Mouse (Mus musculus) heart, adult 2 months (tissue): ENCODE measurements around the gene Olfr698. TPM values are rescaled to one million over a fixed set of nuclear protein-coding genes. Genes with fewer than 3 reads are reported as not detected.
"Not testable (repeated sequence)": the region's sequence is repeated elsewhere in the genome, so short reads cannot be mapped to it uniquely, and the experiment has no call there.

Experiments used
- DNase-seq, 2 experiments: peaks; one replicate each; pipeline ENCODE4 v3.0.0; 2021
- H3K27ac ChIP-seq: fragments of 200-600 bp; 2 replicates; pipeline ENCODE4 v1.8.1; 2022
- H3K27me3 ChIP-seq: fragments of 200-500 bp; 2 replicates; pipeline ENCODE4 v1.6.1; 2012; ENCODE audit warnings: mild to moderate bottlenecking, low read length, inconsistent platforms, mixed read lengths; ENCODE audit not compliant: control insufficient read depth, insufficient read depth
- H3K36me3 ChIP-seq: fragments of 200-500 bp; 2 replicates; pipeline ENCODE4 v1.6.1; 2012; ENCODE audit warnings: low read length, inconsistent platforms; ENCODE audit not compliant: control insufficient read depth, insufficient read depth
- H3K4me1 ChIP-seq: fragments of 200-500 bp; 2 replicates; pipeline ENCODE4 v1.6.1; 2011; ENCODE audit warnings: low read length; ENCODE audit not compliant: control insufficient read depth, insufficient read depth
- H3K4me3 ChIP-seq: fragments of 200-600 bp; 2 replicates; pipeline ENCODE4 v1.8.1; 2022
- H3K79me2 ChIP-seq: fragments of 200-500 bp; replicated peaks from 2 replicates; pipeline ENCODE4 v1.6.1; 2012; ENCODE audit warnings: mild to moderate bottlenecking, inconsistent platforms, low read length, moderate library complexity, mixed read lengths; ENCODE audit not compliant: control insufficient read depth, insufficient read depth
- H3K9ac ChIP-seq: fragments of 200-500 bp; 2 replicates; pipeline ENCODE4 v1.6.1; 2012; ENCODE audit warnings: low read depth, mild to moderate bottlenecking, control low read depth, inconsistent platforms, low read length, mixed read lengths
- CTCF ChIP-seq: fragments of 200-600 bp; IDR thresholded peaks from 2 replicates; pipeline ENCODE4 v1.8.1; 2022; ENCODE audit warnings: antibody characterized with exemption, mild to moderate bottlenecking, moderate library complexity
- EP300 ChIP-seq: fragments of 200-500 bp; IDR thresholded peaks from 2 replicates; pipeline ENCODE4 v1.6.1; 2011; ENCODE audit warnings: low read depth, low read length, control low read depth; ENCODE audit not compliant: insufficient read depth
- POLR2A ChIP-seq: fragments of 200-500 bp; IDR thresholded peaks from 2 replicates; pipeline ENCODE4 v1.6.1; 2011; ENCODE audit warnings: mild to moderate bottlenecking, low read depth, low read length, control low read depth; ENCODE audit not compliant: insufficient read depth
- WGBS: fragments of 180-500 bp; shearing (Covaris S2); methylation state at CpG from one replicate; pipeline ENCODE4 v1.1.7; 2018; 5-methylcytosine and 5-hydroxymethylcytosine counted together
- intact Hi-C: fragments of 180-260 bp; cut with DNase I; formaldehyde crosslinking; loops from one replicate; pipeline ENCODE4 v1.15.1; 2025
- long read RNA-seq: library from polyadenylated mRNA; stranded (forward); transcript quantifications from one replicate; pipeline ENCODE4 v2.0.0, GENCODE M21; 2021
- polyA plus RNA-seq: library from polyadenylated mRNA; depleted of rRNA; stranded (reverse); fragments of >200 nt; gene quantifications from 2 replicates; pipeline ENCODE4 v1.2.3, GENCODE M21; 2012; rRNA removed
- total RNA-seq, 2 experiments: library from RNA; stranded (reverse); gene quantifications; 2 replicates each; pipeline ENCODE4 v1.2.3; 2021

Olfr698 gene
- not detected for total RNA-seq
- polyA plus RNA-seq = not detected in 2 replicates
- long read RNA-seq = 0 reads

- Histone ChIP-seq H3K9ac (no peak within 1 kb of the TSS), H3K79me2 (no peaks in the 10 kb centered on the region), H3K4me1 (no peaks in the 10 kb centered on the region), H3K27me3 (no peaks in the 10 kb centered on the region), H3K36me3 (no peaks in the 10 kb centered on the region), H3K27ac (no peak within 1 kb of the TSS), H3K4me3 (no peak within 1 kb of the TSS)
- DNase-seq = no peak
- no peak for TF ChIP-seq EP300
- no peak for TF ChIP-seq CTCF
- TF ChIP-seq POLR2A = no peak
- intact Hi-C loops = no loop called here
Observed at GRCm38 (mm10) chr7:106755297-106755696, at the start of gene Olfr698. Olfr698 (minus strand) TSS chr7:106755397.

DNA sequence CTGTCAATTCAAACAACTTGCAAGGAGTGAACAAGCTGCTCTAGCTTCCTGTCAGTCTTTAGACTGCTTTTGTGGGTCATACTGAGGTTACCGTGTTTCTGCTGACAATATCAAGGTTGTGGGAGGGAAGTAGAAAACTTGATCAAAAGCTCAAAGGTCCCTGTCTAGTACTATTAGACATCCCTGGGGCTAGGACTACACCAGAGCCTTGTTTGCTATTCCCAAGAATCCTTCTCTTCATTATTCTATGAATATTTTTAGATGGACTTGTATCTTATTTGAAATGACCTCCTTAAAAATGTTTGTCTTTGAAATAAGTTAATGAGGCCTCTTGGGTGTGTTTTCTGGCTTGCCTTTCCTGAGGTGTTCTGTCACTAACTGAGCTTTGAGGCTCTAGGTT lies 37.9 kb upstream of the Olfr698 start, which contains the start of gene Olfr699:
Olfr699 (minus strand) TSS at position 101 of the 400 bp plus-strand sequence.
- Histone ChIP-seq H3K4me1 (no peaks in the 10 kb centered on the region), H3K79me2 (no peaks in the 10 kb centered on the region), H3K9ac (no peak within 1 kb of the TSS), H3K36me3 (no peaks in the 10 kb centered on the region), H3K27me3 (no peaks in the 10 kb centered on the region), H3K4me3 (no peak within 1 kb of the TSS), H3K27ac (no peak within 1 kb of the TSS)
- 50% methylated on average over 1 of the region's 1 CpGs for WGBS
- intact Hi-C loops = no loop called here
- TF ChIP-seq EP300 = no peak
- no peak for TF ChIP-seq CTCF
- DNase-seq = no peak

DNA sequence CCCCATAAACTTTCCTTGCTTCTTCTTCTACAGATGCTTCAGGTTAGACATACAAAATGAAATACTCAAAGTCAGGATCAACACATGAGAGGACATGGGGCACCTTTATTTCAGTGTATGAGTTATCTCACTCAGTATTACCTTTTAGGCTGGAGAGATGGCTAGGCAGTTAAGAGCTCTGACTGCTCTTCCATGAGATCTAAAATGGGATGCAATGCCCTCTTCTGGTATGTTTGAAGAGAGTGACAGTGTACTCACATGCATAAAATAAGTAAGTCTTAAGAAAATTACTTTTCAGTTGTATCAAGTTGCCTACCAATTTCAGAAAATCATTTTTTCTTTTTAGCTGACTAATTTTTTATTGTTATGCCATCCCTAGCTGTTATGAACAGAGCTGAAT lies 33.1 kb upstream of the Olfr698 start:
- no peak for DNase-seq
- H3K79me2 ChIP-seq = no peaks in the 10 kb centered on the region
- H3K36me3 ChIP-seq = no peaks in the 10 kb centered on the region
- no peak overlapping the region for H3K9ac ChIP-seq
- intact Hi-C loops = no loop called here
- no peaks in the 10 kb centered on the region for H3K27me3 ChIP-seq
- H3K27ac ChIP-seq = no peak overlapping the region
- no peak overlapping the region for H3K4me3 ChIP-seq
- H3K4me1 ChIP-seq = no peaks in the 10 kb centered on the region
- TF ChIP-seq POLR2A = no peak
- TF ChIP-seq CTCF = peak; percentile 35

GRCm38 (mm10) chr7:106761008-106761407 lies 5.8 kb upstream of the Olfr698 start:
- H3K36me3 ChIP-seq, H3K27ac ChIP-seq, DNase-seq, H3K4me1 ChIP-seq, H3K79me2 ChIP-seq, H3K4me3 ChIP-seq, intact Hi-C loops, H3K27me3 ChIP-seq, H3K9ac ChIP-seq: not testable (repeated sequence)
- 89% methylated on average over 2 of the region's 2 CpGs for WGBS

DNA sequence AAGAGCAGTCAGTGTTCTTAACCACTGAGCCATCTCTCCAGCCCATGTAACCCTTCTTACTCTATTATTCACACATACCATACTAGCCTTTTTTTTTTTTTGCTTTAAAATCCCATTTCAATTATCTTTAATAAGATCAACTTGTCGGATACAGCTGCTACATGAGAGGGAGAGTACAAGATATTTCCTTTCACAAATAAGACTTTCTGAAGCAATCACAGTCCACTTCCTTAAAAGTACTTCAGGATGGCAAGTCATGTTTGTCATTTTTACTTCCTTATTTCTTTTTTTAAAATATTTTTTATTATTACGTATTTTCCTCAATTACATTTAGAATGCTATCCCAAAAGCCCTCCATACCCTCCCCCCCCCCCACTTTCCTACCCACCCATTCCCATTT lies 3.6 kb upstream of the Olfr698 start:
- TF ChIP-seq EP300 (no peak), CTCF (no peak), POLR2A (no peak)
- WGBS = 75% methylated on average over 2 of the region's 2 CpGs
- no peaks in the 10 kb centered on the region for H3K27me3 ChIP-seq
- H3K4me3 ChIP-seq = no peak overlapping the region
- H3K9ac ChIP-seq = no peak overlapping the region
- no peak for DNase-seq
- no peaks in the 10 kb centered on the region for H3K4me1 ChIP-seq
- intact Hi-C loops = no loop called here
- no peaks in the 10 kb centered on the region for H3K36me3 ChIP-seq
- H3K27ac ChIP-seq = no peak overlapping the region
- no peaks in the 10 kb centered on the region for H3K79me2 ChIP-seq

DNA sequence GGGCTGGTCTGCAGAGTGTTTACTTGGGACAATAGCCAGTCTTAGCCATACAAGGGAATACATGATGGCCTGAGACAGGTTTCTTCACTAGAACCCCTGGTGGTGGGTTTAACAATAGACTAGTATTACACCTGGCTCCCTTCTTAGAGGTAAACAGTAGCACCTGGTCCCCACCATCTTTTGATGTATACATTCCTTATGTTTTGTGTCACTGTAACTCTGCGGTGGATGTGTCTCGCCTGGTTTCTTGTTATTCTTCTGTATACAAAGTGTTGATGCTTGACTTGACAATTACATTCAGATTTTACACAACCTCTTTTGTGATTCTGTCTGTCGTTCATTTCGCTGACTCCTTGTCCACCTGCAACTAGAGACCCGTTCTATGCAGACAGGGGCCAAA lies 9.4 kb downstream of the Olfr698 start:
- no peaks in the 10 kb centered on the region for H3K79me2 ChIP-seq
- 82% methylated on average over 5 of the region's 5 CpGs for WGBS
- H3K4me3 ChIP-seq = no peak overlapping the region
- H3K9ac ChIP-seq = no peak overlapping the region
- DNase-seq = no peak
- H3K4me1 ChIP-seq = no peaks in the 10 kb centered on the region
- intact Hi-C loops = no loop called here
- H3K27ac ChIP-seq = no peak overlapping the region
- H3K27me3 ChIP-seq = no peaks in the 10 kb centered on the region
- TF ChIP-seq POLR2A = no peak
- no peak for TF ChIP-seq EP300
- no peak for TF ChIP-seq CTCF
- no peaks in the 10 kb centered on the region for H3K36me3 ChIP-seq

DNA sequence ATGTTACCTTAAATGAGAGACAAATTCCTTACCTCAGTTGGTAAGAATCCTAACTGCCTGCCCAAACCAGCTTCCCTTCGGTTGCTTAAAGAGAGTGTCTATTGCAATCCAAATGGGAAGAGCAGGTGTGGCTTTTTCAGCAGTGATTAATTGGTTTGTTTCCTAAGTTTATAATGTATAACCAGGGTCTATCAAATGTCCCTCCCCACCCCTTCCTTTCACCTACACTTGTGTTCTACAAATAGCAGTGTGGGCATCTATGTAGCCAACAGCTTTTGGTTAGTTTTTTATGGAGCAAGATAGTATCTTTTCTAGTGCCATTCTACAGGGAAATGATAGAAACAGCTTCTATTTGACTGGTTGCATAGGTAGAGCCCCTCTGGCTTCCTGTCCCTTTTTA lies 12.9 kb downstream of the Olfr698 start, which contains the start of gene Olfr697:
Olfr697 (minus strand) TSS at position 101 of the 400 bp plus-strand sequence.
- no peak within 1 kb of the TSS for H3K9ac ChIP-seq
- intact Hi-C loops = no loop called here
- no peaks in the 10 kb centered on the region for H3K27me3 ChIP-seq
- H3K36me3 ChIP-seq = no peaks in the 10 kb centered on the region
- WGBS = 63% methylated on average over 1 of the region's 1 CpGs
- no peak for DNase-seq
- no peak for TF ChIP-seq CTCF
- no peak within 1 kb of the TSS for H3K4me3 ChIP-seq
- no peak within 1 kb of the TSS for H3K27ac ChIP-seq
- no peaks in the 10 kb centered on the region for H3K79me2 ChIP-seq
- H3K4me1 ChIP-seq = no peaks in the 10 kb centered on the region
